Mouse (Mus musculus): ENCODE data around the gene Copz2.

Copz2 gene

DNA sequence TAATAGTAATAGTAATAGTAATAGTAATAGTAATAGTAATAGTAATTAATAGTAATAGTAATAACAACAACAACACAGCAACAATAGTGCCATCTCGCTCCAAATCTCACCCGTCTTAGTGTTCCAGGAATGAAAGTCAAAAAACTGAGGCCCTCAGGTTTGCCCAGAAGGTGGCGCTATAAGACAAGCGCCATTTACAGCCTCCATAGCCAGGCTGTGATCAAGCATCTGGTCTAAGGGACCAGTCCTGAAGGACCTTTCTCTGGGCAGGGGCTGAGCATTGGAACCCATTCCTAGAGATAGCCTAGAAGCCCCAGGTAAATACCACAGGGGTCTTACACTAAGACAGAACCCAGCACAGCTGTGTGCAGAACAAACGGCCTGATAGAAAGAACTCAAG, 17.5 kb downstream of the Copz2 start:
- DNase-seq, result peak; percentile 55 to 57

DNA sequence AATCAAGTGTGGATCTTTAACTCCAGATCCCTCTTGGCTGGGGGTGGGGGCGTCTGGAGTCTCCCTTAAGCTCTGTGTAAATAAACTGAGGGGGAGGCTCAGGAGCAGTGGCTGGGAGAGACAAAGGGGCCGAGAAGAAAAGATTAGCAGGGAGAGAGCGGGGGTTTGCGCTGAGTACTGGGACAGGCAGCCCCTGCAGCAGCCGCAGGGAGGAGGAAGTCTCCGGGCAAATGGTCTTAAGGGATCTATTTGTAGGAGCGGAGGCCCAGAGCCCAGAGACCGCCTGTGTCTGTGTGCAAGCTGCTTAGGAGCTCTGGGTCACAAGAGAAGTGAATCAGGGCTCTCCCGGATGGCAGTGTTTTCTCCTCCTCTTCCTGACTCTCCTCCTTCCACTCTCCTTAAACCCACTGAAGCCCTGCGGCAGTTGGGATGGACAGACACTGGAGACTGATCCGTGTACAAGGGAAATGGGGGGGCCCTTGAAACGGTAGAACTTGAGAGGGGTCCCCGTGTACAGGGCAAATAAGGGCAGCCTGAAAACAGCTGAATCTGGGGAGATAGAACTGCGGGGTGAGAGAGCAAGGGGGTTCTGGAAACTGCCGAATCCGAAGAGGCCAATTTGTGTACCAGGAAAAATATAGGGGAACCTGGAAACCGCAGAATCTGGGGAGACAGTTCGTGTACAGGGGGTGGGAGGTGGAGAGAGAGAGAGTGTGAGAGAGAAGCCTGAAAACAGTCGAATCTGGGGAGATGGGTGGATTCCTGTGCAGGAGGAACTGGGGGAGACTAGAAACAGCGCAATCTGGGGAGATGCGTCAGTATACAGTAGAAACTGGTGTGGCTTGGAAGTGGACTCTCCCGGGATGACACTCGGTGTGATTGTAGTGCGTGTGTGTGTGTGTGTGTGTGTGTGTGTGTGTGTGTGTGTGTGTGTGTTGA, 23.0 kb downstream of the Copz2 start:
- no peak for DNase-seq

DNA sequence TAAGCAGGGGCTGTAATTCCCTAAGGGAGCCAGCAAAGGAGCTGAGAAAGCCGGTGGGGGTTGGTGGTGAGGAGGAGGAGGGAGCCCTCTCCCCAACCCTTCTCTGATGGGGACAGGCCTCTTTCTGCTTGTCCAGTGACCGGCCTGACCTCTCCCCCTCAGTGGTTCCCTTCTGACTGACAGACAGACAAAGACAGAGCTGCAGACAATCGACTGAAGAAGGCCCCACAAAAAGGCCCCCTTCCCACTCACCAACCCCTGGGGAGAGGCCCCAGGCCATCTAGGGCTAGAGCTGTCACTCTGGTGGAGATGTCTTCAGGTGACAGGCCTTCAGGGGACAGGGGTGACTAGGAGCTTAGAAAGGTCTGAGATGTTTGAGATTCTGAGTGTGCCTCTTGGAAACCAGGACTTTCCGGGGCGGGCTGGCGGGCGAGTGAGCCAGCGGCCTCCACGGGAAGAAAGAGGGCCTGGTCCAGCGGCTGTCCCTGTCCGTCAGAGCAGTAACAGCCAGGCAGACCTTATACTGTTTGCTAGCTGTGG, 24.0 kb downstream of the Copz2 start:
- DNase-seq, result no peak

DNA sequence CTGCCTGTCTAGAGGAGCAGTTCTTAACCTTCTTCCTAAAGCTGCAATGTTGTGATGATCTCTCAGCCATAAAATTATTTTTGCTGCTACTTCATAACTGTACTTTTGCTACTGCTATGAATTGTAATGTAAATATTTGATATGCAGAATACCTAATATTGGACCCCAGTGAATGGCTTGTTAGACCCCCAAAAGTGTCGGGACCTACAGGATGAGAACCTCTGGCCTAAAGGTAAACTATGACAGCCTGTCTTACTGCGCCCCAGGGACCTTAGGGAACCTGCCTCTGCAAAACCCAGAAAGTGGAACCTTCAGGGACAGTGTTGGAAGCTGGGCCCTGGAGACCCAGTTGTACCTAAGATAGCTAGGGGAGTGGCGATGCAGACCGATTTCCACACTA, 25.6 kb downstream of the Copz2 start:
- DNase-seq, result no peak

DNA sequence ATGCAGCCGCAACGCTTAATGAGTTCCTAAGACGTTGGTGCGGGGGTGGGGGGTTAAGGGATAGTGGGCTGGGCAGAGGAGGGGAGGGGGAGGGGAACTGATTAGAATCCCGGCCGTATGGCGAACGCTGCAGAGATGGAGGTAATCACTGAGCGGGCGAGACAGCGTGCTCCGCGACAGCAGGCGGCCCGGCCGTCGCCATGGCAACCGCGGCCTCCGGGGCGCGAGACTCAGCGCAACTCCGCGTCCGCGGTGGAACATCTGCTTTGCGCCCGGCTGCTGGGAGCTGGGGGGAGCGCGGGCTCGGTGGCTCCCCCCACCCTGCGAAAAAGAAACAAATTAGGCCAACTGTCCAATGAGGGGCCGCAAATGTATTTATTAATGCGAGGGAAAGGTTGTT, 26.1 kb downstream of the Copz2 start:
- peak; percentile 33 to 43 for DNase-seq

DNA sequence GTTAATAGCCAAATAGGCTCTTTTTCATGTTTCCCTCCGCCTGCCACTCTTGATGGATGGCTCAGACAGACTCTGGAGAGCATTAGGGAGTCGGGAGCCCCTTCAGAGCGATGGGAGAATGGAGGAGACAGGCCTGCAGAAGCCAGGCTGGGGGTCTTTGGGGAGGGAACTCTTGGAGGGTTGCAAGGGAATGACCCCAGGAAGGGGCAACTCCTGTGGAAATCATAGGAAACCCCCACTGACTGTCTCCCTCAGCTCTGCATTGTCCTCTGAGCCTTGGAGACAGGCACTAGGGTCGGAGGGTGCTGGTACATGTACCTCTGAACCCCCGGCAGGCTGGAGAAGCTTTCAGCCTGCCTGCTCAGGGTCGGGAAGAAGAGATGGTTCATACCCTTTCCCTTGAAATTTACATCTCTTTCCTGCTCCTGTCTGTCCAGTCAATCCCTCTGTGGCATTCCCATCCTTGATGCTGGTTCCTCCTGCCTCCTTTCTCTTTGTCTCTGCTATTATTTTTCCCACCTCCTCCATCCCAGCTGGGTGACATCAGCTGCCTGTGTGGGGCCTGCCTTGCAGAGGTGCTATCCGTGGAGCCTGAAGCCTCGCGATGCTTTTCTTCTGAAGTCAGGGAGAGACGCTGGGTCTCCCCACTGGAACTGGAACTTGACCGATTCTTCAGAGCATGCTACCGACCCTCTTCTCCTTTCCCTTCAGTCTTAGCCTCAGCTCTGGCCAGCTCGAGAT, 26.8 kb downstream of the Copz2 start:
- DNase-seq, result no peak

DNA sequence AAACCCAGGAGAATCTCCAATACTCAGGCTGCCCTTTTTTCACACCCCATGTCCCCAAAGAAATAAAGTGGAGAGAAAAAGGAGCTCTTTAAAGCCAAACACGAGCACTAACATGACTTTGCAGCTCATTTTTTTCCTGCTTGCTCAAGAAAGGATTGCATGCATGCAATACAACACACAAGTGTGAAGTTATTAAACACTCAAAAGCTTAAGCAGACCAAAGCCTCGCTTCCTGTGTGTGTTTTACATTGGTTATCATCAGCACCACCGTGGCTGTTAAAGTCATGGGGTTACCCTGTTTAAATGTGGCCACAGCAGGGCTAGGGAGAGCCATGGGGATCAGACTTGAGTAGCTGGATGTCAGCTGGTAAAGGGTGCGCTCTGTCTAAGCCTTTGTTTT, 27.4 kb downstream of the Copz2 start:
- no peak for DNase-seq

DNA sequence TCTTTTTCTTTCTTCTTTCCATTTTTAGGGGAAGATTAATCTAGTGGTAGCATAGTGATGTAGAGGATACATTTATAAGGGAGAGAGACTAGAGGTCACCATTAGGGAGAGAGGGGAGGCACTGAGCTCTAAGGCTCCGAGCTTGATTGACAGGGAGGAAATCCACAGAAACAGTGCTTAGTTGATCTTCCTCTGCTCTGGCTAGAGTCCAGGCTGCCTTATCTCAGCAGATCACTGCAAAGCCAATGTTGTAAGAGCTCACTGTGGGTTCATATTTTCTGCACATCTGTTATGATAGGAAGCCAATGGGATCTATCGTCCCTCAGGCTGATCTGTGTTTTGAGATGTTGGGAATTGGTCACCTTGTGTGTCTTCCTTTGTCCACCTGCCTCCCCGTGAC, 29.0 kb downstream of the Copz2 start:
- no peak for DNase-seq

DNA sequence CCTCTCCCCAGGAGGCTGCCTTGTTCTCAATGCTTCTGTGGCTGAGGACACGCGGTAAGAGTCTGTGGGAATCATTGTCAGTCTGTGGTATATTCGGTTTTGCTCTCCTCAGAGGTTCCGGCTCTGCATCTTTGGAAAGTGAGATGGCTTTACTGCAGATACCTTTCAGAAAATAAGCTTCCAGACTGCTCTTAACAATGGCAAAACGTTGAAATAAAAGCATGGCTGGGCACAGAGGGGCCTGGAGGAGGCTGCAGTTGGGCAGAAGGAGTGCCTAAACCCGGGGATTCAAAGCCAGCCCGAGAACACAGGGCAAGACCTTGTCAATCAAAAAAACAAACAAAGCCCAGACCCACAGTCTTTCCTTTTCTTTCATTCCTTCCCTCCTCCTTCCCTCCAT, 29.7 kb downstream of the Copz2 start:
- no peak for DNase-seq

DNA sequence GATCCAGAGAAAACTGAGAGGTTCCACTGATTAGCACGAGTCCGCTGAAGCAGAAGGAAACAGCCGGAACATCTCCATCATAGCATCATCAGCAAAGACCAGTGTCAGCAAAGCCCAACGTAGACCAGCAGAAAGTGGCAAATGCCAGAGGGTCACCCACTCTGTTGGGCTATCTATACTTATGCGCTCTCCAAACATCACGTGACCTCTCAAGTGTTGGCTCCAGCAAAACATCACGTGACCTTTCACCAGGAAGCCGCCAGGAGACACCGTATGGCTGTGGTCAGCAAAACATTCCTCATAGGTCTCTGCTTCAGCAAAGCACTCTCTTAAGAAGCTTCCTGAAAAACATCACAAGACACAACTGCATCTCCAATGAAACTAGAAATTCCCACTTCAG, 30.6 kb downstream of the Copz2 start:
- peak; percentile 22 to 51 for DNase-seq

DNA sequence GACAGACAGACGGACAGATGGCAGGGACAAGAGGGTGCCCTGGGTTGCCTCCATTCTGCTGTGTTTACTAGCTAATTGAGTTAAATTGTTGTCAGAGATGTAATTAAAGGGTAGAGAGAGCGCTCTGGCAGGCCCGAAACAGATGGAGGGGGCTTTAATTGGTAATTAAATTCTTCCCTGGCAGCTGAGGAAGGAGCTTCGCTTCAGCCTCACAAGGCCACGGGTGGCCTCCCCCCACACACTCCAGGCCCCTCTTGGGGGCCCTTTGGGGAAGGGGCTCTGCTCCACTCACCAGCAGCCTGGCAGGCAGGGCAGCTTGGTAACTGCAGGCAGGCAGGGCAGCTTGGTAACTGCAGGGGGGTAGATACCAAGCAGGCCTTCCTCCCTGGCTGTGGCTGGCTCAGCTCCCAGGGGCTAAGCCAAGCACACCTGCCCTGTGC, 36.3 kb downstream of the Copz2 start:
- no peak for DNase-seq

DNA sequence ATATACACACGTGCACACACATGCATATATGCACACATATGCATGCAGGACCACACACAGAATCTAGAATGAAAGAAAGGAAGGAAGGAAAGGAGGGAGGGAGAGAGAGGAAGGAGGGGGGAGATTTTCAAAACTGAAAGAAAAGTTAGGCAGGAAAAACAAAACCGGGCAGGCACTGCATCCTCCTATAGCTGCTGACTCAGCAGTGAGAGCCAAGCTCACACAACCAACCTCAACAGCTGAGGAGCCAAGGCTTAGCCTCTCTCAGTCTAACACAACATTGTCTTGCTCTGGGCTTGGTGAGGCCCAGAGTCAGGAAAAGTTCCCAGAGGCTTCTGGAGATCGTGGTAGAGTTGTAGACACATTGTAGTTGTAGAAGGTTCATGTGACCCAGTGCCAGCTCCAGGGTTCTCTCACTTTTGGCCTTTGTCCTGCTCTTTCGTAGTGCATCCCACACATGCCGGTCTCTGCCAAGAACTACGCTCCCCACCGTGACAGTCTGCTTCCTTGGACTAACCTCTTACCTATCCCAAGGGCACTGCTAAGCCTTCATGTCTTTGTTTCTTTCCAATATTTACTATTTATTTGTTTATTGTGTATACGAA, 37.4 kb downstream of the Copz2 start:
- DNase-seq, result no peak

DNA sequence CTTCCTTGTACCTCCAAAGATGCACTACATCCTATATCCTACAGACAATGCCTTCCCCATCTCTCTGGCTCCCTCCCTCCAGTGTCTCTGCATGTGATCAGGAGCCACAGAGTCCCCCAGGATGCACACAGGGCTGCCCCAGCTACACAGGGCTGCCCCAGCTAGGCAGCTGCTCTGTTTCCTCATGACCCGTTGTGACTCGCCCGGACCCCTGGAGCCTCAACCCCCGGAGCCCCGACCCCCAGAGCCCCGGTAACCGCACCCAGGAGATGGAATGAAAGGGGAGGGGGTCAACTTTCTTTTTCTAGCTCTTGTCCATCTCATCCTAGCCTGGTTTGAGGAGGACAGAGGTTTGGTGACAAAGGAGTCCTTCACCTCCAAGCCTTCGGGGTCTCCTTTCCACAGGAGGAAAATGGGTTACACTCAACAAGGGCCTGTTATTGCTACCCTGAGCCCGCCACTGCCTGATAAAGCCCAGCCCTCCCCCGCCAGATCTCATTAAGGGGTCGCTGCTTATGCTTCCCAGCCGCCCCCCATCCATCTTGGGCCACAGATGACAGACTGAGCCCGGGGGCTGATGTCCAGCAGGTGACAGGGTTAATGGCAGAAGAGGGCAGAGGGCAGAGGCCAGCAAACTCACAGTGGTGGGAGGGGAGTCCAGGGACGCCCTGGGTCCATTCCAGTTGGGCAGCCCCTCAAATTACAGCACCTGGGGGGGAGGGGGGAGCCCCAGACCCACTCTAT, 42.3 kb downstream of the Copz2 start:
- no peak for DNase-seq

DNA sequence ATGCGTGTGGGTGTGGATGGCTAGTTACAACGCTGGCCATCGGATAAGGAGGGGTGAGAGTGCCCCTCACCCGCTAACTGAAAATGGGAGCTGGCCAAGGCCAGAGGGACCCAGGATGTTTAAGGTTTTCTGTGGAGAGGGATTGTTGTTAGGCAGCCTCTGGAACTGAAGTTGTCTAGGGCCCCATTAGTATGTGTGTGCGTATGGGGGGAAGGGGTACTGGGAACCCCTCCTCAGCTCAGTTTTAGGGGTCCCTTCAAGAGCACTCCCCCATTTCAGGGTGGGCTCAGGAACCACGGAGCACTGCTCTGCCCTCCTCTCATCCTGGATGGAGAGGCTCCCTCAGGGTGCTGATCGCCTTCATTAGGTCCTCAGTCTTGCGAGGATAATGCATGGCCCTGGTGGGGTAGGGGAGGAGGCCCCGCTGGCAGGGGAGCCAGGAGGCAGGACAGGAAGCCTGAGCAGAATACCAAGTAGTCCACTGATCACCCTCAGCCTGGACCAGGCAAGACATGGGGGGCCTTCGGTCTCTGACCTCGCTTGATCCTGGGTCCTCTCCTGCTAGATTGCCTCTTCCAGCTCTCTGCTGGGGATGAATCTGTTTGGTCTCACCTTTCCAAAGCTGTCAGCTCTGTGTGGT, 43.7 kb downstream of the Copz2 start:
- no peak for DNase-seq

DNA sequence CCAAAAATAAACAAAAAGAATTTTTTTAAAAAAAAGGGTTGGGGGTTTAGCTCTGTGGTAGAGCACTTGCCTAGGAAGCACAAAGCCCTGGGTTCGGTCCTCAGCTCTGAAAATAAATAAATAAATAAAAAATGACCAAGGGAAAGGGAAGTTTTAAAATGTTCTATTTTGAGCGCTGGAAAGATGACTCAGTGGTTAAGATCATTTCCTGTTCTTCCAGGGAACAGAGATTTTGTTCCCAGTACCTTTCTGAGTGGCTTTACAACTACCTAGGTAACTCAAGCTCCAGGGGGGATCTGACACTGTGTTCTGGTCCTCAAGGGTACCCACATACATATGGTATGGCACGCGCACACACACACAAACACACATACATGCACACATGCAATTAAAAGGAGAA, 46.2 kb downstream of the Copz2 start:
- DNase-seq, result no peak

DNA sequence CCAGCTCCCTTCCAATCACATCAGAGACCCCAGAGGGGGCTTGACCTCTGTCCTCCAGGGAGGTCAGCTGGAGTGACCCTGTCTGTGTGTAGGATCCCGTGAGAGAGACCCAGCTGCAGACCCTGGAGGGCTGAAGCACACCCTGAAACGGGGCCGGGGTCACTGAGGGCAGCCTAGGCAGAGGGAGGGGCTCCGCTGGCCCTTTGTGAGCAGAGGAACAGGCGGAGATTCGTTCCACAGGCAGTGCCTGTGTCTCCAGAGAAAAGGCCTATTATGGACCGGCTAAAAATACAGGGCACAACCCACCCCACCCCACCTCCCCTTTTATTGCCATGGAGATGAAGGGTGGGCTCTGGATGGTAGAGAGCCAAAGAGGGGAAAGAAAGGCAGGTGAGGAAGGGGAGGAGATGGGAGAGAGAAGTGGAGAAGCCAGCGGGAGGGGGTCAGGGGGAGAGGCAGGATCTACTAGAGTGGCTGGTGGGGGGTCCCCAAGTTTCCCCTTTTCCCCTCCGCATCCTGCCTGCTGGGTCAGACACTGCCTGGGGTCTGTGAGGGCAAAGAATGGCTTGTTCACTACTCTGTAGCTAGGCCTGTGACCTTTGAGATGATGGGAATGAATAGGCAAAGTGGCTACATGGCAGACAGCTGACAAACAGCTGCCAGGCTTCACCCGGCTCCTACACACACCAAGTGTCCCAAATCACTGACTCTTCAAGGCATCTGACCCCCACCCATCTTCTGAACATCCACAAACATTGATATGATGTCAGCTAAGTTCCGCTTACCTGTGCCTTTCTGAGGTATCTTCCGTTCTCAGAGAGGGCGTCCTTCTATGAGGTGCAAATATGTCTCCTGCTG, 50.0 kb downstream of the Copz2 start:
- no peak for DNase-seq

DNA sequence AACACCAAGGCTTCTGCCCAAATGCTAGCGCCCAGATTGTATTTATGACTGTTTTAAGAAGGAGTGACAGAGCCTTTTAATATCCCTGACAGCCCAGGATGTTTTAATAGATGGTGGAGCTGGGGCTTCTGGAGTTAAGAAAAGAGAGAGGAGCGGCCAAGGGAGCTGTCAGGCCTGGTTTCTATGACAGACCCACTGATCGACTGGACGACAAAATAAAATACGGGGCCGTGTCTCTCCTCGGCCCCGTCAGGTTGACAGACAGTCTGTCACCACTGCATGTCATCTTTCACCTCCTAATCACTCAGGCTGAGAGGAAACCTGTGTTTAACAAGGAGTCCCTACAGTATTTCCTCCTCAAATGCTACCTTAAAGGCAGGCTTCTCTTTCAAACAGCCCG, 51.7 kb downstream of the Copz2 start:
- DNase-seq, result no peak

DNA sequence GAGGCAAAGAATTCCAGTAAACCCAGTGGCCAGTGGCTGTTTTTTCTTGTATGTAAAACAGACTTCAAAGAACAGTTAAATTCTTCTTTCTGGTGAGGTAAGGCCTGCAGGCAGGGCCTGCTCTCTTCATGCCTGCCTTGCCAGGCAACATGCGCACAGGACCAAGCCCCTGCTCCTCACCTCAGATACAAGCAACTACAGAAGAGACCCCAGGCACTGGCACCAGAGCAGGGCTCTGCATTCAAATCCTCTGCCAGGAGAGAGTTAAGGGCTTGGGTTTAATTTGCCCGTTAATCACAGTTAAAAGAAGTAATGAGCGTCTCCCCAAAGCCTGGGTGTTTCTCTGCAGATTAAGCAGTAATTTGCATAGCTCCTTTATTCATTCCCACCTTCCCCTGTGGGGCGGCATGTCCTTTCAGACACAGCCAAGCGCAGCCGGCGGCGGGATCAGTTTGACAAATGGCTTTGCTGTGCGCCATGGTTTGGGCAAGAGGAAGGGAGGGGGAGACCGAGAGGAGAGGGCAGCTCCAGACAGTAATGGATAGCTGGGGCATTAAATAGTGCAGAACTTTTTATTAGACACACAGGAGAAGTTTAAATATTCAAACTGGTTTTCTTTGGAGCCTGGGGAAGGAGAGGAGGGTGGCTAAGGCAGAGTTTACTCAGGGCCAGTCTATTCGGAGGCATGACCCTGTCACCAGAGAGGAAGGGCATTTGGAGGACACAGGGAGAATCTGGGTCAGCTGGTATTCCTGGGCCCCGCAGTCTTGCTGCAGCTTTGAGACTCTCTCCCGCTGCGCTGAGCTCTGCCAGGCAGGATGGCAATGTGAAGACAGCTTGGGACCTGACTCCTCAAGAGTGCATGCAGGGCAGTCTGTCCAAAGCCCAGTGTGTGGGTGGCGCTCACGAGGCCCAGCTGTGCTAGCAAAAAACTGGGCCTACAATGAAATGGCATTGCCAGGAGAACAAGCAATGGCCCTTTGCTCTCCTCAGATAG, 53.3 kb downstream of the Copz2 start:
- no peak for DNase-seq

DNA sequence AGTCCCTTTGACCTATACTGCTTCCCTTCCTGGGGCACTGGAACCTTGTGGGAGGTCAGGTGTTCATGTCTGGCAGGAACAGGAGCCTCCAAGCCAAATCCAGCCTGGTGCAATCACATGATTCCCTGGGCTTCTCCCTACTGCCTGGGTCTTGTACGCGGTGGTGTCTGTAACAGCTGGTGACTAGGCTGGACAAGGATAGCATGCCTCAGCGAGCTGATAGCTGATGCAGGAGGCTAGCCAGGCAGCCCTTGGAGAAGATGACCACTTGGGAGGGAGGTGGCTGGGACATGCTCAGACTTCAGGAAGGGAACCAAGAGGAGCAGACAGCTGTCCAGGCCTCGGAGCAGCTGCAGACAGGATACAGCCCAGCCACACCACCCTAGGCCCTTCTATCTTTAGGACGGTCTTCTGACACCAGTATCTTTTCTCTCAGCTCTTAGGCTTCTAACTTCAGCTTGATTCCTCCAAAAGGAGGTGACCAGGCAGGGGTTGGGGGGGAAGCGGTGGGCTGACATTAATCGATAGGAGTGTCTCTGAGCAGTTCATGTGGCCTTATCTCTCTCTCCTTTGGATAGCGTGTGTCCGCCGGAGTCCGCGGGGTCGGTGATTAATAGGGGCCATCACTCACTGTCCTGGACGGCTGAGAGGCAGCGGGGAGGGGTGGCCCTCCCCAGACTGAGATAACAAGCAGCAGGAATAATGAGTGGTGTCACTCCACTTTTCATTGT, 56.9 kb downstream of the Copz2 start:
- no peak for DNase-seq
